8 mouse cellular contexts compared by ENCODE assay signal in the genomic region with DNA sequence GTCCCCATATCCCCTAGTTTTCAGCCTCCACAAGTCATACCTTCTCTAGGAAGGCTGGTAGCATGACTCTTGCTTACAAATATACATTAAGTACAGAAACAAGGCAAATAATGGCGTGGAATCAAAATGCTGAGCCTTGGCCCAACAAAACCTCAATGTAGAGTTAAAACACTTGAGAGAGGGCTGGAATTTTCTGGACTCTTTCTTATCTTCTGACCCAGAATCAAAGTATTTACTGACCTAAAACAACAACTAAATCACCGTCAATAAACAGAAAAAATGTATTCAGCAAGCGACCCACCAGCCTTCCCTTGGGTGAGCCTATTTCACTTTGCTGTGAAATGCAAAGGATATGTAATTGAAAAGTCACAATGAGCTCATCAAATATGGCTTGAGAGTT. TPM values are rescaled to one million over a fixed set of nuclear protein-coding genes. Genes with fewer than 3 reads are reported as not detected.
DNase-seq lines count a peak whose midpoint lies in the region; ATAC-seq lines count a peak whose summit lies in the region.

No protein-coding gene starts in this region.

- H3K4me2 ChIP-seq in lung, embryonic 15.5 days = peak overlapping the region; percentile 61
- peak overlapping the region; percentile 56 for H3K4me2 ChIP-seq in embryonic facial prominence, embryonic 15.5 days (replicated peaks)
- peak overlapping the region; percentile 46 for H3K4me2 ChIP-seq in limb, embryonic 11.5 days (ENCODE audit: low read depth, severe bottlenecking)
- peak overlapping the region; percentile 53 for H3K4me2 ChIP-seq in neural tube, embryonic 15.5 days

- DNase-seq in lung, postnatal 14 days = no peak
- DNase-seq in limb, embryonic 11.5 days (ENCODE audit: low spot score) = no peak
- DNase-seq in frontal cortex, postnatal 25 days (ENCODE audit: low spot score in 2 of 2) = no peak
- DNase-seq in lung, adult 18-20 months = no peak

- ATAC-seq in lung, embryonic 15.5 days (ENCODE audit: borderline replicate concordance, extremely low read depth, low FRiP score, low TSS enrichment) = no peak
- no peak for ATAC-seq in embryonic facial prominence, embryonic 15.5 days (ENCODE audit: insufficient number of reproducible peaks, low FRiP score, low TSS enrichment, low read depth)
- ATAC-seq in limb, embryonic 11.5 days (ENCODE audit: insufficient number of reproducible peaks, low FRiP score, low TSS enrichment, low read depth) = no peak
- ATAC-seq in neural tube, embryonic 15.5 days (ENCODE audit: low FRiP score) = no peak
- ATAC-seq in inflammation-experienced regulatory T-cells, adult 6 months = no peak

- H3K9ac ChIP-seq in lung, embryonic 15.5 days = peak overlapping the region; percentile 89
- no peak overlapping the region for H3K9ac ChIP-seq in embryonic facial prominence, embryonic 15.5 days
- no peak overlapping the region for H3K9ac ChIP-seq in limb, embryonic 11.5 days (ENCODE audit: low read length)
- no peak overlapping the region for H3K9ac ChIP-seq in neural tube, embryonic 15.5 days (replicated peaks)

- H3K4me3 ChIP-seq in lung, embryonic 15.5 days = peak overlapping the region; percentile 88
- H3K4me3 ChIP-seq in embryonic facial prominence, embryonic 15.5 days (replicated peaks) = peak overlapping the region; percentile 96
- H3K4me3 ChIP-seq in limb, embryonic 11.5 days (ENCODE audit: low read depth, low read length) = peak overlapping the region; percentile 82
- H3K4me3 ChIP-seq in neural tube, embryonic 15.5 days (replicated peaks) = peak overlapping the region; percentile 93

- no peaks in the 10 kb centered on the region for H3K27me3 ChIP-seq in lung, embryonic 15.5 days
- no peaks in the 10 kb centered on the region for H3K27me3 ChIP-seq in embryonic facial prominence, embryonic 15.5 days
- no peaks in the 10 kb centered on the region for H3K27me3 ChIP-seq in limb, embryonic 11.5 days (ENCODE audit: control insufficient read depth, insufficient read depth, low read length)
- H3K27me3 ChIP-seq in neural tube, embryonic 15.5 days (replicated peaks) = no peaks in the 10 kb centered on the region

- 0 out of 2 replicates have a peak, but pooled peaks cover 3% of the 10 kb centered on the region for H3K36me3 ChIP-seq in lung, embryonic 15.5 days
- peaks cover 13% of the 10 kb centered on the region; the same call in 1 of the 2 replicates for H3K36me3 ChIP-seq in embryonic facial prominence, embryonic 15.5 days
- H3K36me3 ChIP-seq in limb, embryonic 11.5 days (ENCODE audit: control insufficient read depth, insufficient read depth, low read length) = no peaks in the 10 kb centered on the region
- no peaks in the 10 kb centered on the region for H3K36me3 ChIP-seq in neural tube, embryonic 15.5 days

- no peaks in the 10 kb centered on the region for H3K9me3 ChIP-seq in lung, embryonic 15.5 days
- no peaks in the 10 kb centered on the region for H3K9me3 ChIP-seq in embryonic facial prominence, embryonic 15.5 days (replicated peaks)
- H3K9me3 ChIP-seq in limb, embryonic 11.5 days (ENCODE audit: control insufficient read depth, low read length) = no peaks in the 10 kb centered on the region
- no peaks in the 10 kb centered on the region for H3K9me3 ChIP-seq in neural tube, embryonic 15.5 days (replicated peaks)

- H3K4me1 ChIP-seq in lung, embryonic 15.5 days = peaks cover 33% of the 10 kb centered on the region
- H3K4me1 ChIP-seq in embryonic facial prominence, embryonic 15.5 days = peaks cover 37% of the 10 kb centered on the region
- H3K4me1 ChIP-seq in limb, embryonic 11.5 days (ENCODE audit: control insufficient read depth, insufficient read depth, low read length) = peaks cover 2% of the 10 kb centered on the region; the same call in 1 of the 2 replicates
- H3K4me1 ChIP-seq in neural tube, embryonic 15.5 days = peaks cover 36% of the 10 kb centered on the region

- no peak overlapping the region for H3K27ac ChIP-seq in lung, embryonic 15.5 days
- H3K27ac ChIP-seq in embryonic facial prominence, embryonic 15.5 days (replicated peaks) = 0 out of 2 replicates have a peak overlapping the region, but pooled peaks have one; percentile 28
- no peak overlapping the region for H3K27ac ChIP-seq in limb, embryonic 11.5 days (replicated peaks; ENCODE audit: low read depth, low read length)
- no peak overlapping the region for H3K27ac ChIP-seq in neural tube, embryonic 15.5 days (replicated peaks)

- 26% methylated on average over 3 of the region's 3 CpGs for WGBS in lung, embryonic 15.5 days
- WGBS in embryonic facial prominence, embryonic 15.5 days = 30% methylated on average over 3 of the region's 3 CpGs
- 48% methylated on average over 3 of the region's 3 CpGs for WGBS in limb, embryonic 11.5 days
- 40% methylated on average over 3 of the region's 3 CpGs for WGBS in neural tube, embryonic 15.5 days

RNA-seq across cellular contexts. Expression of a gene that starts 52.0 kb away (rescaled TPM):
- 10.5 and 11.7 TPM in 2 replicates for polyA plus RNA-seq in lung, embryonic 15.5 days (2015; fragmentation: Nextera tagmentation; extraction: Ambion mirVana)
- 12.0 and 14.1 TPM in 2 replicates for polyA plus RNA-seq in embryonic facial prominence, embryonic 15.5 days (2015; fragmentation: Nextera tagmentation; extraction: Ambion mirVana)
- 15.8 and 16.9 TPM in 2 replicates for polyA plus RNA-seq in limb, embryonic 11.5 days (2014; fragmentation: Nextera tagmentation; extraction: Ambion mirVana)
- polyA plus RNA-seq in neural tube, embryonic 15.5 days (2015; fragmentation: Nextera tagmentation; extraction: Ambion mirVana) = 12.7 and 13.2 TPM in 2 replicates
- polyA plus RNA-seq in inflammation-experienced regulatory T-cells, adult 6 months (2017; shearing (Covaris generic)) = 10 to 100 TPM; 23.2 to 33.9 (median 28.8) TPM
